Mouse (Mus musculus) embryonic facial prominence, embryonic 10.5 days (tissue): ENCODE measurements around the gene Gucy1a1. TPM values are rescaled to one million over a fixed set of nuclear protein-coding genes. Genes with fewer than 3 reads are reported as not detected.

Experiments used
- microRNA-seq: library from miRNA; unstranded; fragments of <30 nt; microRNA quantifications from one replicate; pipeline ENCODE4, GENCODE M21; 2017
- polyA plus RNA-seq: library from polyadenylated mRNA; unstranded; fragments of >200 nt; fragmentation: Nextera tagmentation; extraction: Ambion mirVana; gene quantifications from 2 replicates; pipeline ENCODE4 v1.2.1, GENCODE M21; 2016

Gene Gucy1a1
- polyA plus RNA-seq, 1 experiment from 2014 or later: 2.1 TPM

Small RNAs within 50 kb of the gene (microRNA-seq; reads per million reads assigned to microRNA genes)
- not detected for gene Mir7010

Other genes with a start within 250 kb of the Gucy1a1 start
- 3.2 and 5.3 TPM in 2 replicates for gene Ctso, start 213.2 kb downstream of the Gucy1a1 start, polyA plus RNA-seq
- gene Tdo2, start 169.6 kb downstream of the Gucy1a1 start, polyA plus RNA-seq: 0.04 TPM in 1 of 2 replicates, not detected in the other
- gene Asic5, start 163.5 kb downstream of the Gucy1a1 start, polyA plus RNA-seq: not detected in 2 replicates
- gene Gucy1b1, start 71.1 kb downstream of the Gucy1a1 start, polyA plus RNA-seq: 3.2 and 3.5 TPM in 2 replicates
- gene Map9, start 212.3 kb upstream of the Gucy1a1 start, polyA plus RNA-seq: 7.1 and 8.5 TPM in 2 replicates